Comparison of ENCODE assay signal across 29 mouse cellular contexts in genomic region chr14:21691070-21691469, GRCm38 (mm10). TPM values are rescaled to one million over a fixed set of nuclear protein-coding genes. Genes with fewer than 3 reads are reported as not detected.
DNase-seq lines count a peak whose midpoint lies in the region; ATAC-seq lines count a peak whose summit lies in the region.
"Had no signal": no experiment of that assay in that cellular context is flagged by ENCODE, and none has a peak within 500 bp of the region (broad histone marks: within the 10 kb centered on the region; RNA-seq: fewer than 3 reads in every experiment).

No protein-coding gene starts in this region.

- no peak overlapping the region for H3K4me2 ChIP-seq in embryonic facial prominence, embryonic 13.5 days
- no peak overlapping the region for H3K4me2 ChIP-seq in embryonic facial prominence, embryonic 14.5 days (ENCODE audit: low read depth, low read length)
- no peak overlapping the region for H3K4me2 ChIP-seq in heart, embryonic 12.5 days
- H3K4me2 ChIP-seq: forebrain, embryonic 12.5 days; forebrain, embryonic 15.5 days; heart, embryonic 11.5 days; heart, embryonic 15.5 days; hindbrain, embryonic 13.5 days; intestine, embryonic 15.5 days had no signal

- H3K4me1 ChIP-seq in embryonic facial prominence, embryonic 13.5 days = peaks cover 28% of the 10 kb centered on the region
- peaks cover 11% of the 10 kb centered on the region for H3K4me1 ChIP-seq in embryonic facial prominence, embryonic 10.5 days
- peaks cover 5% of the 10 kb centered on the region; the same call in 1 of the 2 replicates for H3K4me1 ChIP-seq in embryonic facial prominence, embryonic 14.5 days (ENCODE audit: control insufficient read depth, insufficient read depth, low read length)
- peaks cover 12% of the 10 kb centered on the region for H3K4me1 ChIP-seq in heart, embryonic 12.5 days (replicated peaks)

- H3K4me3 ChIP-seq in embryonic facial prominence, embryonic 13.5 days = no peak overlapping the region
- H3K4me3 ChIP-seq in embryonic facial prominence, embryonic 10.5 days = no peak overlapping the region
- H3K4me3 ChIP-seq in embryonic facial prominence, embryonic 14.5 days (ENCODE audit: low read depth, low read length) = no peak overlapping the region
- H3K4me3 ChIP-seq in heart, embryonic 12.5 days = no peak overlapping the region
- H3K4me3 ChIP-seq: erythroblast, embryonic 14.5 days; forebrain, embryonic 12.5 days; forebrain, embryonic 15.5 days; gastrocnemius, adult 2 months; heart, embryonic 15.5 days; hindbrain, embryonic 10.5 days; hindbrain, embryonic 13.5 days; intestine, embryonic 15.5 days had no signal

- no peak for DNase-seq in embryonic facial prominence, embryonic 10.5 days (ENCODE audit: low spot score)
- no peak for DNase-seq in embryonic facial prominence, embryonic 14.5 days (ENCODE audit: low spot score)
- DNase-seq in lung, postnatal 10 days = peak; percentile 70
- peak; percentile 57 for DNase-seq in lung, postnatal 36 days
- DNase-seq in retina, embryonic 14.5 days (ENCODE audit: low spot score) = no peak
- DNase-seq in frontal cortex, postnatal 25 days (ENCODE audit: low spot score in 2 of 2) = no peak
- DNase-seq: adrenal gland, adult 2 months; adrenal gland, postnatal 14 days; cerebellum, adult 18-20 months; cerebellum, adult 9-10 months; cerebellum, postnatal 14 days; gastrocnemius, adult 2 months; gastrocnemius, postnatal 14 days; heart, adult 11 months; heart, postnatal 10 days; heart, postnatal 36 days had no signal

- H3K9me3 ChIP-seq in embryonic facial prominence, embryonic 13.5 days = peaks cover 8% of the 10 kb centered on the region; the same call in 1 of the 2 replicates
- H3K9me3 ChIP-seq in embryonic facial prominence, embryonic 10.5 days = peaks cover 4% of the 10 kb centered on the region
- peaks cover 5% of the 10 kb centered on the region for H3K9me3 ChIP-seq in embryonic facial prominence, embryonic 14.5 days (ENCODE audit: control insufficient read depth, low read length)
- H3K9me3 ChIP-seq in heart, embryonic 12.5 days (replicated peaks) = peaks cover 3% of the 10 kb centered on the region; the same call in 1 of the 2 replicates
- H3K9me3 ChIP-seq: forebrain, embryonic 15.5 days; heart, embryonic 15.5 days; intestine, embryonic 15.5 days had no signal

- no peak overlapping the region for H3K9ac ChIP-seq in embryonic facial prominence, embryonic 13.5 days
- no peak overlapping the region for H3K9ac ChIP-seq in embryonic facial prominence, embryonic 14.5 days (ENCODE audit: low read depth, low read length)
- no peak overlapping the region for H3K9ac ChIP-seq in heart, embryonic 12.5 days
- H3K9ac ChIP-seq: forebrain, embryonic 12.5 days; forebrain, embryonic 15.5 days; heart, embryonic 15.5 days; hindbrain, embryonic 13.5 days; intestine, embryonic 15.5 days had no signal

- no peaks in the 10 kb centered on the region for H3K27me3 ChIP-seq in embryonic facial prominence, embryonic 13.5 days
- H3K27me3 ChIP-seq in embryonic facial prominence, embryonic 10.5 days (replicated peaks; ENCODE audit: low read depth, poor library complexity, severe bottlenecking) = peaks cover 21% of the 10 kb centered on the region
- no peaks in the 10 kb centered on the region for H3K27me3 ChIP-seq in embryonic facial prominence, embryonic 14.5 days (replicated peaks; ENCODE audit: control insufficient read depth, insufficient read depth, low read length)
- peaks cover 17% of the 10 kb centered on the region for H3K27me3 ChIP-seq in heart, embryonic 12.5 days (replicated peaks)
- H3K27me3 ChIP-seq: forebrain, embryonic 15.5 days; Patski had no signal

- WGBS in embryonic facial prominence, embryonic 13.5 days = 70% methylated on average over 3 of the region's 3 CpGs
- 85% methylated on average over 3 of the region's 3 CpGs for WGBS in embryonic facial prominence, embryonic 10.5 days
- 77% methylated on average over 3 of the region's 3 CpGs for WGBS in embryonic facial prominence, embryonic 14.5 days
- 78% methylated on average over 3 of the region's 3 CpGs for WGBS in heart, embryonic 12.5 days

- peak overlapping the region; percentile 71; the same call in 1 of the 2 replicates for H3K27ac ChIP-seq in embryonic facial prominence, embryonic 13.5 days
- H3K27ac ChIP-seq in embryonic facial prominence, embryonic 10.5 days (replicated peaks) = no peak overlapping the region
- H3K27ac ChIP-seq in embryonic facial prominence, embryonic 14.5 days (replicated peaks; ENCODE audit: low read depth, low read length) = peak overlapping the region; percentile 4; the same call in 1 of the 2 replicates
- H3K27ac ChIP-seq in heart, embryonic 12.5 days (ENCODE audit: poor library complexity, severe bottlenecking) = no peak overlapping the region
- H3K27ac ChIP-seq: forebrain, embryonic 12.5 days; forebrain, embryonic 15.5 days; gastrocnemius, adult 2 months; heart, embryonic 15.5 days; hindbrain, embryonic 10.5 days; hindbrain, embryonic 13.5 days; intestine, embryonic 15.5 days had no signal

- no peak for ATAC-seq in embryonic facial prominence, embryonic 13.5 days (ENCODE audit: insufficient number of reproducible peaks, insufficient read depth, low FRiP score, low TSS enrichment, low read depth)
- no peak for ATAC-seq in embryonic facial prominence, embryonic 14.5 days (ENCODE audit: low read depth)
- no peak for ATAC-seq in heart, embryonic 12.5 days (ENCODE audit: insufficient number of reproducible peaks, low FRiP score)
- ATAC-seq: forebrain, embryonic 15.5 days; hindbrain, embryonic 16.5 days; intestine, embryonic 15.5 days; Patski had no signal

- no peaks in the 10 kb centered on the region for H3K36me3 ChIP-seq in embryonic facial prominence, embryonic 13.5 days
- H3K36me3 ChIP-seq in embryonic facial prominence, embryonic 10.5 days (replicated peaks) = no peaks in the 10 kb centered on the region
- H3K36me3 ChIP-seq in embryonic facial prominence, embryonic 14.5 days (ENCODE audit: control insufficient read depth, insufficient read depth, low read length) = 0 out of 2 replicates have a peak, but pooled peaks cover 3% of the 10 kb centered on the region
- H3K36me3 ChIP-seq in heart, embryonic 12.5 days = no peaks in the 10 kb centered on the region
- H3K36me3 ChIP-seq: forebrain, embryonic 12.5 days; forebrain, embryonic 15.5 days; heart, embryonic 15.5 days; hindbrain, embryonic 10.5 days; hindbrain, embryonic 13.5 days had no signal

RNA-seq across cellular contexts. Expression of gene Dupd1, which starts 23.3 kb away (rescaled TPM):
- polyA plus RNA-seq in embryonic facial prominence, embryonic 13.5 days (2015; fragmentation: Nextera tagmentation; extraction: Ambion mirVana) = 0.31 TPM in 1 of 2 replicates, not detected in the other
- polyA plus RNA-seq in embryonic facial prominence, embryonic 10.5 days (2016; fragmentation: Nextera tagmentation; extraction: Ambion mirVana) = not detected in 2 replicates
- polyA plus RNA-seq in embryonic facial prominence, embryonic 14.5 days (2014; fragmentation: Nextera tagmentation; extraction: Ambion mirVana) = 0.55 and 0.95 TPM in 2 replicates
- polyA plus RNA-seq in heart, embryonic 12.5 days (2016; fragmentation: Nextera tagmentation; extraction: Ambion mirVana) = 0.17 and 0.23 TPM in 2 replicates
- polyA plus RNA-seq: forebrain, embryonic 12.5 days; forebrain, embryonic 15.5 days; heart, embryonic 11.5 days; hindbrain, embryonic 16.5 days; intestine, embryonic 15.5 days; Patski had no signal

RNA-seq across cellular contexts. Expression of gene Samd8, which starts 59.3 kb away (rescaled TPM):
- polyA plus RNA-seq in embryonic facial prominence, embryonic 13.5 days (2015; fragmentation: Nextera tagmentation; extraction: Ambion mirVana) = 12.1 and 13.2 TPM in 2 replicates
- polyA plus RNA-seq in embryonic facial prominence, embryonic 10.5 days (2016; fragmentation: Nextera tagmentation; extraction: Ambion mirVana) = 9.5 and 10.4 TPM in 2 replicates
- 11.6 and 13.7 TPM in 2 replicates for polyA plus RNA-seq in embryonic facial prominence, embryonic 14.5 days (2014; fragmentation: Nextera tagmentation; extraction: Ambion mirVana)
- polyA plus RNA-seq in heart, embryonic 12.5 days (2016; fragmentation: Nextera tagmentation; extraction: Ambion mirVana) = 11.6 and 11.7 TPM in 2 replicates

RNA-seq across cellular contexts. Expression of gene Dusp13, which starts 59.9 kb away (rescaled TPM):
- polyA plus RNA-seq in embryonic facial prominence, embryonic 13.5 days (2015; fragmentation: Nextera tagmentation; extraction: Ambion mirVana) = 0.34 and 0.51 TPM in 2 replicates
- 0.55 TPM in 1 of 2 replicates, not detected in the other for polyA plus RNA-seq in embryonic facial prominence, embryonic 10.5 days (2016; fragmentation: Nextera tagmentation; extraction: Ambion mirVana)
- 1.4 and 2.2 TPM in 2 replicates for polyA plus RNA-seq in embryonic facial prominence, embryonic 14.5 days (2014; fragmentation: Nextera tagmentation; extraction: Ambion mirVana)
- 0.23 TPM in 1 of 2 replicates, not detected in the other for polyA plus RNA-seq in heart, embryonic 12.5 days (2016; fragmentation: Nextera tagmentation; extraction: Ambion mirVana)
- polyA plus RNA-seq: brain, embryonic 14.5 days; erythroblast, embryonic 14.5 days; forebrain, embryonic 12.5 days; forebrain, embryonic 15.5 days; heart, embryonic 11.5 days; heart, embryonic 15.5 days; hindbrain, embryonic 10.5 days; hindbrain, embryonic 13.5 days; hindbrain, embryonic 16.5 days; intestine, embryonic 15.5 days had no signal

Comparison
In these comparisons a context has a peak if more than half of its experiments do, and no peak if none do; other contexts are left out.
1. H3K27ac ChIP-seq: peak in embryonic facial prominence, embryonic 13.5 days (single experiment) and embryonic facial prominence, embryonic 14.5 days (single experiment); none in embryonic facial prominence, embryonic 10.5 days (single experiment) and heart, embryonic 12.5 days (single experiment).
2. DNase-seq: peak in lung, postnatal 10 days (single experiment) and lung, postnatal 36 days (single experiment); none in embryonic facial prominence, embryonic 10.5 days (single experiment), embryonic facial prominence, embryonic 14.5 days (single experiment), retina, embryonic 14.5 days (single experiment) and frontal cortex, postnatal 25 days (0 of 2).